Mouse (Mus musculus) forebrain, embryonic 11.5 days (tissue): Measurements from ENCODE around the gene Fndc7. TPM values are rescaled to one million over a fixed set of nuclear protein-coding genes. Genes with fewer than 3 reads are reported as not detected.

Experiments used
- ATAC-seq: fragments of 200-750 bp; cut with Nextera tagmentation; replicated peaks from 2 replicates; pipeline ENCODE4 v1.8.0; 2017; ENCODE audit warnings: moderate TSS enrichment; ENCODE audit not compliant: low FRiP score
- DNase-seq: peaks from one replicate; pipeline ENCODE4 v3.0.0-alpha.2; 2017; ENCODE audit warnings: low spot score
- H3K27ac ChIP-seq: fragments of 300-500 bp; sonication (generic); 2 replicates; pipeline ENCODE4 v1.5.1; 2014; ENCODE audit warnings: low read depth, low read length
- H3K27me3 ChIP-seq: fragments of 300-500 bp; sonication (generic); 2 replicates; pipeline ENCODE4 v1.6.1; 2014; ENCODE audit warnings: mild to moderate bottlenecking, low read length, mixed read lengths; ENCODE audit not compliant: control insufficient read depth, insufficient read depth
- H3K36me3 ChIP-seq: fragments of 300-500 bp; sonication (generic); 2 replicates; pipeline ENCODE4 v1.6.1; 2014; ENCODE audit warnings: mild to moderate bottlenecking, low read length, moderate library complexity, mixed read lengths; ENCODE audit not compliant: control insufficient read depth, insufficient read depth
- H3K4me1 ChIP-seq: fragments of 300-500 bp; sonication (generic); replicated peaks from 2 replicates; pipeline ENCODE4 v1.6.1; 2014; ENCODE audit warnings: low read length, mixed read lengths; ENCODE audit not compliant: control insufficient read depth, insufficient read depth
- H3K4me2 ChIP-seq: fragments of 300-500 bp; sonication (generic); 2 replicates; pipeline ENCODE4 v1.6.1; 2014; ENCODE audit warnings: low read depth, mild to moderate bottlenecking, low read length, moderate library complexity, mixed read lengths; ENCODE audit not compliant: severe bottlenecking
- H3K4me3 ChIP-seq: fragments of 300-500 bp; sonication (generic); 2 replicates; pipeline ENCODE4 v1.5.1; 2014; ENCODE audit warnings: low read depth, low read length
- H3K9ac ChIP-seq: fragments of 300-500 bp; sonication (generic); 2 replicates; pipeline ENCODE4 v1.6.1; 2014; ENCODE audit warnings: low read length
- H3K9me3 ChIP-seq: fragments of 300-500 bp; sonication (generic); 2 replicates; pipeline ENCODE4 v1.6.1; 2016; ENCODE audit warnings: low read length, mixed read lengths; ENCODE audit not compliant: control insufficient read depth
- WGBS: fragments of 180-500 bp; shearing (Covaris S2); extraction: QIAGEN DNeasy Blood & Tissue Kit; methylation state at CpG from one replicate; pipeline ENCODE4 v1.1.7; 2014; 5-methylcytosine and 5-hydroxymethylcytosine counted together
- polyA plus RNA-seq: library from polyadenylated mRNA; unstranded; fragments of >200 nt; fragmentation: Nextera tagmentation; extraction: Ambion mirVana; gene quantifications from 2 replicates; pipeline ENCODE4 v1.2.1, GENCODE M21; 2014

Gene Fndc7
- not detected in 2 replicates for polyA plus RNA-seq

DNA sequence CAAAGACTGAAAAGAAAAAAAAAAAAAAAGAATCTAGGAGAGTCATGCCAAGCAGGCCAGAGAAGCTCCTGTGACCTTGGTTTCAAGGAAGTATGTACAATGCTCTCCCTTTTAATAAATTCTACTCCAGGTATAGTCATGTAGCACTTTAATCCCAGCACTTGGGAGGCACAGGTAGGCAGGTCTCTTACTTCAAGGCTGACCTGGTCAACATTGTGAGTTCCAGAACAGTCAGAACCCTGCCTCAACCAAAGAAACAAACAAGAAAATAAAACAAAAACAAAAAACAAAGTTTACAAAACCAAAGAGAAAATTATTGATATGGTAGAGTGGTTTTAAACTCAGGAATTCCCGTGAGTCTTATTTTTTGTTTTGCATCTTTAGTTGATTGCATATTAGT, at the start of gene Fndc7:
Gene Fndc7, minus strand, starts transcription at position 101 of the 400 bp plus-strand sequence.
- H3K9ac ChIP-seq = no peak within 1 kb of the TSS
- ATAC-seq = no peak
- no peaks in the 10 kb centered on the region for H3K9me3 ChIP-seq
- H3K27ac ChIP-seq = no peak within 1 kb of the TSS
- no peak for DNase-seq
- H3K4me3 ChIP-seq = no peak within 1 kb of the TSS
- 92% methylated on average over 1 of the region's 1 CpGs for WGBS
- H3K36me3 ChIP-seq = no peaks in the 10 kb centered on the region
- no peak within 1 kb of the TSS for H3K4me2 ChIP-seq
- no peaks in the 10 kb centered on the region for H3K27me3 ChIP-seq
- no peaks in the 10 kb centered on the region for H3K4me1 ChIP-seq

- 84% methylated on average over 5 of the region's 5 CpGs for WGBS
- no peak within 1 kb of the TSS for H3K27ac ChIP-seq
- no peak for DNase-seq
Measured at GRCm38 (mm10) chr3:108939573-108939972, 49.8 kb upstream of the Fndc7 start, which contains the start of gene Henmt1. Gene Henmt1 (plus strand): TSS chr3:108939873.

DNA sequence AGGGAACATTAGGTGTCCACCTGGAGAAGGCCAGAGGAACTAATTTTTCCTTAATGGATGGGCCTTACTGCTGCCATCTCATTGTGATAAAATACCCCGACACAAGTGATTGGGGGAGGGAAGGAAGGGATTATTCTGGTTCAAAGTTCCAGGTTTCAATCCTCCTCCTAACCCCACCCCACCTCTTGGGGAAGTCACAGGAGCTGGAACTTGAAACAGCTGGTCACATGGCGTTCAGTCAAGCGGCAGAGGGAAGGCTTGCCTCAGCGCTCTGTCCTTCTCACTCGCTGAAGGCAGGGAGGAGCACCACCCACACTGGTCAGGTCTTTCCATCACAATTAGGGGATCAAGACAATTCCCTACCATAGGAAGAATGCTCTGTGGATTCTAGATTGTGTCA, 48.9 kb upstream of the Fndc7 start:
- Histone ChIP-seq H3K9ac (no peak overlapping the region), H3K4me1 (no peaks in the 10 kb centered on the region), H3K4me3 (no peak overlapping the region), H3K9me3 (no peaks in the 10 kb centered on the region), H3K27ac (no peak overlapping the region), H3K36me3 (no peaks in the 10 kb centered on the region), H3K4me2 (no peak overlapping the region), H3K27me3 (no peaks in the 10 kb centered on the region)
- no peak for ATAC-seq
- whole genome bisulfite sequencing = 92% methylated on average over 5 of the region's 5 CpGs
- DNase-seq = no peak

More at GRCm38 (mm10) chr3:108939573-108939972, 49.8 kb upstream of the Fndc7 start, which contains the start of gene Henmt1:
- Histone ChIP-seq H3K9ac (peak within 1 kb of the TSS; percentile 12; the same call in 1 of the 2 replicates), H3K4me1 (no peaks in the 10 kb centered on the region), H3K9me3 (no peaks in the 10 kb centered on the region), H3K27me3 (no peaks in the 10 kb centered on the region), H3K4me2 (peak within 1 kb of the TSS; percentile 45), H3K36me3 (no peaks in the 10 kb centered on the region), H3K4me3 (0 out of 2 replicates have a peak within 1 kb of the TSS, but pooled peaks have one; percentile 12)
- no peak for ATAC-seq

DNA sequence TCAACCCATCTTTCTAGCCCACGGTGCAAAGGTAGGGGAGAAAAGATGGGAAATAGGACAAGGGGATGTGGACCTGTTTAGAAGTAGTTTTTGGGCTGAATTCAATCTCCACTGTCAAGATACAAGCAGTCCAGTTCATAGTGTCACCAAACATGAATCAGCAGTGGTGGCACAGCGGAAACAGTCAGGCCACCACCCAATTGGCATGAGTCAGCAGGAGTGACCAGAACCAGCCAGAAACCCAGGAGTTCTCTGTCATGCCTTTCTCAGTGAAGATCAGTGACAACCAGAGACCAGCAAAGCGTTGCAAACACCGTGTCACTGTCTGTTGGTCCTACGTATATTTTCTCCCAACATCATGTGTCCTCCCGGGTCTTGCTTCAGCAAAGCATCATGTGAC, 43.7 kb upstream of the Fndc7 start:
- 94% methylated on average over 6 of the region's 6 CpGs for WGBS
- Histone ChIP-seq H3K27ac (no peak overlapping the region), H3K27me3 (no peaks in the 10 kb centered on the region)

GRCm38 (mm10) chr3:108926308-108926707, 36.5 kb upstream of the Fndc7 start:
- 76% methylated on average over 1 of the region's 1 CpGs for WGBS
- Histone ChIP-seq H3K36me3 (no peaks in the 10 kb centered on the region), H3K9me3 (no peaks in the 10 kb centered on the region), H3K4me3 (no peak overlapping the region), H3K27me3 (no peaks in the 10 kb centered on the region), H3K27ac (no peak overlapping the region), H3K4me2 (no peak overlapping the region), H3K4me1 (no peaks in the 10 kb centered on the region), H3K9ac (no peak overlapping the region)
- no peak for DNase-seq
- no peak for ATAC-seq

More for the DNA sequence above, 43.7 kb upstream of the Fndc7 start:
- Histone ChIP-seq H3K4me1 (no peaks in the 10 kb centered on the region), H3K4me2 (no peak overlapping the region), H3K9ac (no peak overlapping the region), H3K36me3 (no peaks in the 10 kb centered on the region), H3K9me3 (no peaks in the 10 kb centered on the region), H3K4me3 (no peak overlapping the region)
- ATAC-seq (no peak), DNase-seq (no peak)

- 86% methylated on average over 4 of the region's 4 CpGs for WGBS
- H3K4me2 ChIP-seq = no peak overlapping the region
- DNase-seq = no peak
Measured at GRCm38 (mm10) chr3:108925677-108926076, 35.9 kb upstream of the Fndc7 start.

DNA sequence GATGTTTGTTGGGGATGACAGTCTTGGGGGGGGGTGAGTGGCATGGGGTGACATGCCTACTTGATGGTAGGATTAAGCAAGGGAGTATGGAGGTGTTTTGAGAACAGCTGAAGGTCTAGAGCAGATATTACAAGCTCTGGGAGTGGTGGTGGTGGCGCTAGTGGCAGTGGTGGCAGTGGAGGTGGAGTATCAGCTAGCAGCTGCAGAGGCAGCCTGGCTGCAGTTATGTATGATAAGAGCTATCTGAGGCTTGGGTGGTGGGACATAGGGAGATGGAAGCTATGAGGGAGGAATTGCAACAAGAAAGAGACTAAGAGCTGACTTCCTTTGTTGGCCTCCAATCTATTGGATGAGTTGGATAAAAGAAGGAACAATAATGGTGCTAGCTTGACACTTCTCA, 32.0 kb upstream of the Fndc7 start:
- Histone ChIP-seq H3K4me3 (no peak overlapping the region), H3K36me3 (no peaks in the 10 kb centered on the region), H3K9ac (no peak overlapping the region), H3K4me1 (no peaks in the 10 kb centered on the region), H3K4me2 (no peak overlapping the region), H3K27me3 (no peaks in the 10 kb centered on the region), H3K27ac (no peak overlapping the region), H3K9me3 (no peaks in the 10 kb centered on the region)
- 90% methylated on average over 1 of the region's 1 CpGs for WGBS
- DNase-seq = no peak
- ATAC-seq = no peak

More at GRCm38 (mm10) chr3:108925677-108926076, 35.9 kb upstream of the Fndc7 start:
- H3K9ac ChIP-seq = no peak overlapping the region
- no peaks in the 10 kb centered on the region for H3K9me3 ChIP-seq
- no peaks in the 10 kb centered on the region for H3K4me1 ChIP-seq
- no peaks in the 10 kb centered on the region for H3K27me3 ChIP-seq
- H3K27ac ChIP-seq = no peak overlapping the region
- no peak overlapping the region for H3K4me3 ChIP-seq
- no peaks in the 10 kb centered on the region for H3K36me3 ChIP-seq
- ATAC-seq = no peak

- no peaks in the 10 kb centered on the region for H3K27me3 ChIP-seq
- H3K4me2 ChIP-seq = no peak overlapping the region
- H3K9ac ChIP-seq = no peak overlapping the region
- H3K4me3 ChIP-seq = no peak overlapping the region
- ATAC-seq (no peak), DNase-seq (no peak)
- H3K4me1 ChIP-seq = no peaks in the 10 kb centered on the region
- H3K27ac ChIP-seq = no peak overlapping the region
- WGBS = 87% methylated on average over 3 of the region's 3 CpGs
- H3K9me3 ChIP-seq = no peaks in the 10 kb centered on the region
- H3K36me3 ChIP-seq = no peaks in the 10 kb centered on the region
Measured at GRCm38 (mm10) chr3:108920442-108921070, 30.7 kb upstream of the Fndc7 start.

DNA sequence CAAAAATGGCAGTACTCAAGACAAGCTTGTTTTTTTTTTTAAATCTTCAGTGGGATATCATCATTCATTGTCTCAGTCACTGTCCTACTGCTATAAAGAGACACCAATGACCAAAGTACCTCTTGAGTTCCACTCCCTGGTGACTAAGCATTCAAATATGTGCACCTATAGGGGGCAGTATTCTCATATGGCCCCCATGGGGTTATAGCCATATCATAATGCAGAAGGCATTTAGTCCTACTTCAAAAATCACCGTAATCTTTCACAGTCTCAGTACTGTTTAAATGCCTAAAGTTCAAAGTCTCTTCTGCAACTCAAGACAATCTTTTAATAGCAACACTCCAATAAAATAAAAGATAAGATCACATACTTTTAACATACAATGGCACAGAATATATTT, 29.0 kb upstream of the Fndc7 start:
- Histone ChIP-seq H3K4me3 (no peak overlapping the region), H3K27ac (no peak overlapping the region), H3K9me3 (no peaks in the 10 kb centered on the region), H3K27me3 (no peaks in the 10 kb centered on the region), H3K36me3 (no peaks in the 10 kb centered on the region), H3K4me1 (no peaks in the 10 kb centered on the region), H3K9ac (no peak overlapping the region), H3K4me2 (no peak overlapping the region)
- 98% methylated on average over 1 of the region's 1 CpGs for WGBS
- DNase-seq (no peak), ATAC-seq (no peak)
